Mouse (Mus musculus) embryo, embryonic 9.5 days (tissue): Measurements from ENCODE around the gene Ppil3.

ENCODE experiments used
- DNase-seq: peaks from one replicate; pipeline ENCODE4 v3.0.0-alpha.2; 2017; ENCODE audit errors: extremely low spot score

Ppil3 gene

DNA sequence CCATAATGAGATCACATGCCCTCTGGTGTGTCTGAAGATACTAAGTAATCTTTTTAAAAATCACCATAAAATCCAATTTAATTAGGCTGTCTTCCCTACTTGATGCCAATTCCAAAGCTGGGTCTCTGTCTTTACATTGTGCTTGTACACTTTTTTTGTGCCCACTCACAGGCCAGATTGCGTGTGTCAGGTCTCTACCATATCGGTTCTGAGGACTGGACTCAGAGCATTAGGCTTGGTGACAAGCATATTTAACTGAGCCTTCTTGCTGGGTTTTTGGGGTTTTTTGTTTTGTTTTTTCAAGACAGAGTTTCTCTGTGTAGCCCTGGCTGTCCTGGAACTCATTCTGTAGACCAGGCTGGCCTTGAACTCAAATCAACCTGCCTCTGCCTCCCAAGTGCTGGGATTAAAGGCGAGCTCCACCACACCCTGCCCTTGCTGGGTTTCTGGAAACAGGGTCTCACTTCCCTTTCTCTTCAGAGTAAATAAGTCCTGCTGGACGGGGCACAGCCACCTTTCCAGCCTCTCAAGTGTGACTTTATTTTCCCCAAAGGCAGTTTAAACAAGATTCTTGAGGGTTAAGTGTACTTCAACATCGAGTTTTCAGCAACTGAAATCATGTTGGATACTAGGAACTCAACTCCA, 35.6 kb downstream of the Ppil3 start:
- no peak for DNase-seq

DNA sequence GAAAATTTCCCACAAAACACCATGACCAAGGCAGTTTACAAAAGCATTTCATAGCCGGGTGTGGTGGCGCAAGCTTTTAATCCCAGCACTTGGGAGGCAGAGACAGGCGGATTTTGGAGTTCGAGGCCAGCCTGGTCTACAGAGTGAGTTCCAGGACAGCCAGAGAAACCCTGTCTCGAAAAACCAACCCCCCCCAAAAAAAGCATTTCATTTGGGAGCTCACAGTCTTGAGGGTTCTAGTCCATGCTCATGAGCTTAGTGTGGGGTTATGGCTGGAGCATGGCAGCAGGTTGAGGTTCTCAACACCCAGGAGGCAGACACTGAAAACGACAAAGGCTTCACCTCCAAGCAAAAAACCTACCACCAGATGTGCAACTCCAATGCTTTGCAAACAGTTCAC, 37.1 kb downstream of the Ppil3 start:
- no peak for DNase-seq

DNA sequence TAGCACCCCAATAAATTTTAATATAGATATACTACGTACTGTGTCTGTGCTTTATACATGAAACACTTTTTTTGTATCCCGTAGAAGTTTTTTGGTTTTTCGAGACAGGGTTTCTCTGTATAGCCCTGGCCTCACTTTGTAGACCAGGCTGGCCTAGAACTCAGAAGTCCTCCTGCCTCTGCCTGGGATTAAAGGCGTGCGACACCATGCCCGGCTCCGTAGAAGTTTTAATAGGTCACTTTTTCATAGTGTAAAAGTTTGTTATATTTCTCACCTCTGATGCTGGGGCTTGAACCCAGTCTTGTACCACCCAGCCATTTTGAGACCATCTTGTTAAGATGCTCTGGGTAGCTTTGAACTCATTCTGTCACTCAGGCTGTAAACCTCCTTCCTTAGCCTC, 38.0 kb downstream of the Ppil3 start:
- DNase-seq, result no peak

DNA sequence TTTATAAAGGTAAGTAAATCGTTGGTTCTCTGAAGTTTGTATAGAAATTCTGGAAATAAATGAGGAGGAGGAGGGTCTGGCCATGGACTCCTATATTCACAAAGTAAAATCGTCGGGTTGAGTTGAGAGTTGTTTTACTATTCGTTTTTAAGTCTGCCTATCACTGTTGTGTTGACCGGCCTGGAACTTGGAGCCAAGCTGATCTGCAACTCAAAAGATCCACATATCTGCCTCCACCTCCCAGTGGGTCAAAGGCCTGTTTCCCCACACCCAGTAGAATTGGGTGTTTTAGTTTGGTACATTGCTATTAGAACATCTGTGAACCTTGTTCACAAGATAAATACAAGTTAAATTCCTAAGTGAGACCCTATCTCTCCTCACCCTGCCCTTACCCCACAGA, 41.5 kb downstream of the Ppil3 start:
- DNase-seq, result no peak

DNA sequence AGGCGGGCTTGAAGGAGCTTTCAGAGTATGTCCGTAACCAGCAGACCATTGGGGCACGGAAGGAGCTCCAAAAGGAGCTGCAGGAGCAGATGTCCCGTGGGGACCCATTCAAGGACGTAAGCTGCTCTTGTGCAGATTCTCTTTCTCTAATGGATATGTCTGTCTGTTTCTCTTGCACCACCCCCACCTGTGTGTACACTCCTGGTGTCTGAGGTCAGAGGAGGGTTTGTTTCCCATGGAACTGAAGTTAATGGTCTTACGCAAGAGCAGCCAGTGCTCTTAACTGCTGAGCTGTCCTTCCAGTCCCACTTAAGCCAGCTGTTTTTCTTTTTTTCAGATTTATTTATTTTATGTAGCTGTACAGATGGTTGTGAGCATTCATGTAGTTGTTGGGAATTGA, 43.9 kb downstream of the Ppil3 start:
- DNase-seq, result no peak

DNA sequence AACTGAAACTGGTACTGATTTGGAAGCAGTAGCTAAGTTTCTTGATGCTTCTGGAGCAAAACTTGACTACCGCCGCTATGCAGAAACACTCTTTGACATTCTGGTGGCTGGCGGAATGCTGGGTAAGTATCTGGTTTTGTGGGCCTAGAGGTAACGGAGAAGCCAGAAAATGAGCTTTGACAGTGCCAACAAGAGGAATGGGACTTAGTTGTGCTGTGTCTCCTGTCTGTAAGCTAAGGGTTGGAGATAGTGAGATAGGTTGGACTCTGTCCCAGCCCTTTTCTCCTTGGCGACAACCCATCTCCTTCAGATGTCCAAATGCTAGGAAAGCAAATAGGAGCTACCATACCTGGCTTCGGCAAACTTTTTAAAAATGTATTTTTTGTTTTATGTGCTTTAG, 47.6 kb downstream of the Ppil3 start:
- no peak for DNase-seq

DNA sequence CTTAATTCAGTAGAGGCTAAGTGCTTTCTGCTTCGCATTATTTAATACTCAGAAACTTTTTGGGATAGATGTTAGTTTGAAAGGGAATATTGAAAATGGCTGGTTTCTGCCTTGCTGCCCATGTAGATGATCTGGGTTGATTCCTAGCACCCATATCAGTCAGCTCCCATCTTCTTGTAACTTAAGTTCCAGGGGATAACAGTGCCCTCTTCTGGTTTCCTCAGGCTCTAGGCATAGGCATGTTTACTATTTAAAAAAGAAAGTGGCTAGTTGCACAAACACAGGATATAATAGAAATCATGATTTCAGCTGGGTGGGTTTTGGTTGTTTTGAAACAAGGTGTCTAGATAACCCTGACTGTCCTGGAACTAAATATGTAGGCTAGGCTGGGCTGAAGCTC, 49.1 kb downstream of the Ppil3 start:
- DNase-seq, result no peak

DNA sequence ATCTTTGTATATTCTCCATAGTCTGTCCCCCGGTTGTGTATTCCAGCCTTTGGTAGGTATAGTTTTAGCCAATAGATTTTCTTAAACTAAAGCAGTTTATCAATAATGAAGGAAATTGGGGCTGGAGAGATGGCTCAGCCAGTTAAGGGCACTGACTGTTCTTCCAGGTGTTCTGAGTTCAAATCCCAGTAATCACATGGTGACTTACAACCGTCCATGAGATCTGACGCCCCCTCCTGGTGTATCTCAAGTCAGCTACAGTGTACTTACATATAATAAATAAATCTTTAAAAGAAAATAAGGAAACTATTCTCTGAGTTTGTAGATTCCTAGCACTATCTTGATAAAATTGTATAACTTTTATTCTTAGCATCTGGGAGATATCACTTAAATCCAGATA, 49.9 kb downstream of the Ppil3 start:
- no peak for DNase-seq

DNA sequence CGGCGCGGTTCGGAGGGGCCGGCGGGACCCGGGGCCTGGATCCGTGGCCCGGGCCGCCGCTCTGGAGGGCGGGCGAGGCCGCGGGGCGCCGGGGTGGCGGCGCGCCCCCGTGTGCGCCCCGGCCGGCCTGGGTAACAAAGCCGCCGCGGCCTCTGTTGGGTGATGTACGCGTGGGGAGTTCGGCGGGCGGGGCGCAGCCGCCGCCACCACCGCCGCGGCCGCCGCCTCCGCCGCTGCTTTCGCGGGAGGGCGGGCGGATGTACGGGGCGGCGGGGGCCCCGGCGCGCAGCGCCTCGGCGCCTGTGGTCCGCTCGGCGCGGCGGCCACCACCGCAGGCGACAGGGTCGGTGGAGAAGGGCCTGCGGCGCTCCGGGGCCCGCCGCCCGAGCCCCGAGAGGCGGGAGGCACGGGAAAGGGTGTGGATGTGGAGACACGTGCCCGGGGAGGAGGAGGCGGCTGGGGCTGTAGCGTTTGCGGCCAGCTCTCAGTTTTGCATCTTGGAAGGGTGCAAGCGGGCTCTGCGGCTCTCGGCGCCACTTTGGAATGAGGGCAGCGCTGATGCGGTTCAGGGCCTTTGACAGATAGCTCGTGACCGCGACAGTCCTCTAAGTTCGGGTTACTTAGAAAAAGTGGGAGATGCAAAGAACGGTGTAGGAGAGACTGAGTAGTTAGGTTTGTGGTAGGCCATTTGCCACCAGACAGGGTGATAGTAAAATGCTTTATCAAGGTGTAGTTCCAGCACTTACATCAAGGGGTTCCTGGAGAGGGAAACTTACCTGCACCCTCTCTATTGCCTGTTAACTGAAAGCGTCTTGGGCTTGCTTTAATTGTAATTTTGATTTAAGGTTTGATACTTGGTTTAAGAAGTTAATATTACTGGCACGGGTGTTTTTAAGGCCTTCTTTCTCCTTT, 51.7 kb downstream of the Ppil3 start:
- DNase-seq, result peak; percentile 54

DNA sequence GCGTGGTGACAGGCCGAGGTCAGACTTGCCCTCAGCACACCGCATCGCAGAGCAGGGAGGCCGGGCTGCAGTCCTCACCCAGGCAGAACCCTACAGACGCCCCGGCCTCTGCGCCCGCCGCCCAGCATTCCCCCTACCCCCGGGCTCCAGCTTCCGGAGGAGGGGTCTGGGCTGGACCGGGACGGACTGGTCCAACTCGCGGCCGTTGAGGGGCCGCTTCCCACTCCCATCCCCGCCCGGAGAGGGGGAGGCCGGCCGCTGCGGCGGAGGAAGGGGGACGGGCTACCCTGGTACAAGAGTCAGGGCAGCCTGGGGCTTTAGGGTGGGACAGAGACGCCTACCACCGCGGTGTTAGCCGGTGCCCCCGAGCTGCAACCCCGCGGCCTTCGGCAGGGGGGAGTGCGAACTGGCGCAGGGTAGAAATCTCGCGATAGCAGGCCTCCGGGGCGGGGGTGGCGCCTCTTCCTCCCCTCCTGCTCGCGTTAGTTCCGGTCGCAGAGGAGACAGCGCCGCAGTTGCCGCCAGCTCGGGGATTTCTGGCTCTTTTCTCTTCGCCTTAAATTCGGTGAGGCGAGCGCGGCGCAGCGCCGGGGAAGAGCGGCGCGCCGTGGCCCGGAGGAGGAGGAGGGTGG, 52.5 kb downstream of the Ppil3 start, which contains the start of gene Bzw1:
Bzw1 (plus strand) TSS at position 247 of the 632 bp plus-strand sequence.
- peak; percentile 96 for DNase-seq

DNA sequence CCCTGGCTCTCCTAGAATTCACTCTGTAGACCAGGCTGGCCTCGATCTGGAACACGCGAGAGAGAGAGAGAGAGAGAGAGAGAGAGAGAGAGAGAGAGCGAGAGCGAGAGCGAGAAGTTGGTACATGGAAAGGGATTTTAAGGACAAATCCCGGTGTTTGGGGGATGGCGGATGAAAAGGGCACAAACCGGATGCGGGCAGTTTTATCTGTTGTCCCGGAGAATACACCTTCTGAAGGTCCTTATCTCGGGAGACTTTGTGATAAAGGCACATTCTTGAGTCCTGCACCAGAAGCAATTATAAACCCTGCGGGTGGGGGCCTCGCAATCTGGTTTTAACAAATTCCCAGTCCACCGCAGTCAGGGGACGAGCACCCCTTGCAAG, 53.0 kb downstream of the Ppil3 start:
- DNase-seq, result no peak

DNA sequence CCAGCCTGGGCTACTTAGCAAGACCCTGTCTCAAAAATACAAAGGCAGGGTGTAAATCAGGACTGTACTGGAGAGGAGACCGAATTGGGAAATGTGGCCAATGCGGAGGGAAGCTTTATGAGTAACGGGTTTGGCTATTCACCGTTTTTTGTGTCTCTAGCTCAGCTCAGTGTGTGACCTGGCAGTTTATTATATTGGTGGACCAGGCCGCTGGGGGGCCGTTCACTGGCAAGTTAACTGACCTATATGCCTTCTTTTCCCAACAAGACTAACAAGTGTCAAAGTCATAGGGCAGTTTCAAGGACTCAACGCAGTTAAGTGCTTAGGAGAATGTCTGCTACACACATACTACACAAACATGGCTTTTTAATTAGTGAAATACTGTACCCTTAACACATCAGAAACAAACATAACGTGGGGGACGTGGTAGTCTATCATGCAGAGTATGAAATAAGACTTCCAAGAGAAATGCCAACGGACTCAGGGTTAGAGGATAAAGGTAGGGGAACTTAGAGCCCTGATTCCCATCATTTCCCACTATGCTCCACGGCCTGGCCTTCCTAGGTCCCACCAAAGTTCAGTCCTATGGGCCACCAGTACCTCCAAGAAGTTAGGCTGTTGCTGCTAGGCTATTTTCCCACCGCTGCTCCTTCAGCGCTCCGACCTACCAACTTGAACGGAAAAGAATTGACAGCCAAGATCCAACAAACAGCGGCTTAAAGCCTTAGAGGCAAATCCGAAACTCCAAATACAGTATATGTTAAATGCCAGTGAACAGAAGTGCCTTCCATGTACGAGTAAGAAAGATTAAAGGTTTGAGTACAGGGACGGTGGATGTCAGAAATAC, 53.6 kb downstream of the Ppil3 start:
- DNase-seq, result peak; percentile 24

DNA sequence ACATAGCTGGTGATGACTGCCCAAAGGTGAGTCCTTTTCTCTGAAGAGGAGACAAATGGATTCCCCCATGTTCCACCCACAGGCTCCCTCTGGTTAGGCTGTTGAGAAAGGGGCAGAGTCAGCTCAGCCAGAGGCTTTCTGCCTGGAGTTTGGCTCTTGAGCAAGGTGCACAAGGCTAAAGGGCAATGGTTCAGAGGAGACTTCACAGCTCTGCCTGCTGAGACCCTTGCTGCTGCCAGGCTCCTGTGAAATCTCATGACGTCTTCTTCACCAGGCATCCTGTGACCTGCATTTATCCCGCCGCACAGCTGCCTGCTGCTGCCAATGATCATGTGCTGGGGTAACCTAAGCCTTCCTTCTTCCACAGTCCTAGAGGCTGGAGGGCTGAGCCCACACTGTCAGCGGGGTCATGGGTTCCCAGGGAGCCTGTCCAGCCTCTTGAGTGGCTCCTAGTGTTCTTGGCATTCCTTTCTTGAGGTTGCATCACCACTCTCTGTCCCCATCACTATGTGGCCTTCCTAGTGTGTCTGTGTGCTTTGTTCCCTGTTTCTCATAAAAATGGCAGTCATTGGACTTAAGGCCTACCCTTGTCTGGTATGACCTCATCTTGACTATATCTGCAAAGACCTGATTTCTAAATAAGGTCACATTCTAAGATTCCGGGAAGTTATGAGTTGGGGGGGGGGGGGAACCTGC, 62.6 kb downstream of the Ppil3 start:
- no peak for DNase-seq
